Mouse (Mus musculus): ENCODE data around the gene Six5.

GRCm38 (mm10) chr7:19091913-19092312, 2.5 kb upstream of the Six5 start:
- TF ChIP-seq CTCF (IDR thresholded peaks at IDR 0.05; ENCODE audit: control insufficient read depth, insufficient read depth, insufficient replicate concordance, low read depth, low read length) (no peak), POLR2A (IDR thresholded peaks at IDR 0.05; ENCODE audit: control insufficient read depth, low read depth, low read length) (no peak)
